Mouse (Mus musculus) kidney, embryonic 16.5 days (tissue): ENCODE measurements at regions not wholly inside any gene's neighbourhood (a gene's known extent, or its start where the extent isn't known, plus 50 kb on each side); places are given as distances from the start of the nearest gene placed in this dataset.
A peak's percentile ranks its signal among the peaks of the same experiment; 100 is the strongest.
"Not testable (repeated sequence)": the region's sequence is repeated elsewhere in the genome, so short reads cannot be mapped to it uniquely, and the experiment has no call there.

Experiments
- ATAC-seq: fragments of 200-750 bp; cut with Nextera tagmentation; 2 replicates; pipeline ENCODE4 v1.8.0; 2017; ENCODE audit warnings: moderate TSS enrichment; ENCODE audit not compliant: low FRiP score, low TSS enrichment
- H3K27ac ChIP-seq: fragments of 300-500 bp; sonication (generic); 2 replicates; pipeline ENCODE4 v1.5.1; 2014; ENCODE audit warnings: low read length
- H3K27me3 ChIP-seq: fragments of 300-500 bp; sonication (generic); 2 replicates; pipeline ENCODE4 v1.6.1; 2014; ENCODE audit warnings: low read length, control low read depth, mixed read lengths; ENCODE audit not compliant: insufficient read depth
- H3K36me3 ChIP-seq: fragments of 300-500 bp; sonication (generic); 2 replicates; pipeline ENCODE4 v1.6.1; 2014; ENCODE audit warnings: low read length, control low read depth, mixed read lengths; ENCODE audit not compliant: insufficient read depth
- H3K4me1 ChIP-seq: fragments of 300-500 bp; sonication (generic); 2 replicates; pipeline ENCODE4 v1.6.1; 2014; ENCODE audit warnings: low read length, control low read depth, mixed read lengths; ENCODE audit not compliant: insufficient read depth
- H3K4me2 ChIP-seq: fragments of 300-500 bp; sonication (generic); replicated peaks from 2 replicates; pipeline ENCODE4 v1.6.1; 2014; ENCODE audit warnings: low read depth, low read length
- H3K4me3 ChIP-seq: fragments of 300-500 bp; sonication (generic); 2 replicates; pipeline ENCODE4 v1.5.1; 2014; ENCODE audit warnings: mild to moderate bottlenecking, low read length
- H3K9ac ChIP-seq: fragments of 300-500 bp; sonication (generic); replicated peaks from 2 replicates; pipeline ENCODE4 v1.6.1; 2014; ENCODE audit warnings: low read length
- H3K9me3 ChIP-seq: fragments of 300-500 bp; sonication (generic); 2 replicates; pipeline ENCODE4 v1.6.1; 2016; ENCODE audit warnings: low read length, control low read depth
- WGBS: fragments of 180-500 bp; shearing (Covaris S2); extraction: QIAGEN DNeasy Blood & Tissue Kit; methylation state at CpG from one replicate; pipeline ENCODE4 v1.1.7; 2014; 5-methylcytosine and 5-hydroxymethylcytosine counted together

GRCm38 (mm10) chr8:20550054-20550778, 64.5 kb upstream of the Gm21119 start:
- H3K4me1 ChIP-seq, H3K27me3 ChIP-seq, H3K9me3 ChIP-seq, H3K36me3 ChIP-seq: not testable (repeated sequence)
- Histone ChIP-seq H3K4me3 (peak overlapping the region; percentile 62), H3K9ac (peak overlapping the region; percentile 87), H3K27ac (peak overlapping the region; percentile 80; the same call in 1 of the 2 replicates), H3K4me2 (peak overlapping the region; percentile 43)
- peak; percentile 100 for ATAC-seq
- 7% methylated on average over 57 of the region's 64 CpGs for WGBS

- H3K36me3 ChIP-seq, H3K27ac ChIP-seq, H3K9me3 ChIP-seq, H3K9ac ChIP-seq, H3K4me2 ChIP-seq, H3K4me3 ChIP-seq, H3K27me3 ChIP-seq, H3K4me1 ChIP-seq: not testable (repeated sequence)
- WGBS, result no CpG with 5 or more reads among the region's 6 CpGs
- ATAC-seq, result peak; percentile 56; the same call in 1 of the 2 replicates
These were observed 58.1 kb upstream of the Gm21119 start for GRCm38 (mm10) chr8:20556501-20557181.

GRCm38 (mm10) chr8:20557184-20557583, 57.5 kb upstream of the Gm21119 start:
- H3K4me2 ChIP-seq, result peak overlapping the region; percentile 29
- not testable (repeated sequence) for H3K36me3 ChIP-seq, H3K27me3 ChIP-seq, H3K9ac ChIP-seq, H3K27ac ChIP-seq, H3K4me1 ChIP-seq, H3K4me3 ChIP-seq, H3K9me3 ChIP-seq
- ATAC-seq, result peak; percentile 84
- 83% methylated on average over 7 of the region's 8 CpGs for WGBS

GRCm38 (mm10) chr8:20557609-20558008, 57.1 kb upstream of the Gm21119 start:
- H3K27ac ChIP-seq, H3K9me3 ChIP-seq, H3K36me3 ChIP-seq, H3K9ac ChIP-seq, H3K4me1 ChIP-seq, H3K27me3 ChIP-seq: not testable (repeated sequence)
- ATAC-seq, result peak; percentile 98
- H3K4me2 ChIP-seq, result peak overlapping the region; percentile 29
- WGBS, result 51% methylated on average over 26 of the region's 47 CpGs
- H3K4me3 ChIP-seq, result peak overlapping the region; percentile 29; the same call in 1 of the 2 replicates
